Mouse (Mus musculus) hindbrain, embryonic 16.5 days (tissue): Measurements from ENCODE around the gene Gm9008. TPM values are rescaled to one million over a fixed set of nuclear protein-coding genes. Genes with fewer than 3 reads are reported as not detected.
"Not testable (repeated sequence)": the region's sequence is repeated elsewhere in the genome, so short reads cannot be mapped to it uniquely, and the experiment has no call there.

Experiments
- ATAC-seq: fragments of 200-750 bp; cut with Nextera tagmentation; 2 replicates; pipeline ENCODE4 v1.8.0; 2017; ENCODE audit warnings: moderate TSS enrichment, moderate library complexity
- H3K27ac ChIP-seq: fragments of 300-500 bp; sonication (generic); 2 replicates; pipeline ENCODE4 v1.5.1; 2014; ENCODE audit warnings: low read depth, mild to moderate bottlenecking, control low read depth, low read length, moderate library complexity
- H3K27me3 ChIP-seq: fragments of 300-500 bp; sonication (generic); replicated peaks from 2 replicates; pipeline ENCODE4 v1.6.1; 2014; ENCODE audit warnings: low read length; ENCODE audit not compliant: control insufficient read depth, insufficient read depth
- H3K36me3 ChIP-seq: fragments of 300-500 bp; sonication (generic); 2 replicates; pipeline ENCODE4 v1.6.1; 2014; ENCODE audit warnings: mild to moderate bottlenecking, low read length, moderate library complexity, mixed read lengths; ENCODE audit not compliant: control insufficient read depth, insufficient read depth
- H3K4me1 ChIP-seq: fragments of 300-500 bp; sonication (generic); 2 replicates; pipeline ENCODE4 v1.6.1; 2014; ENCODE audit warnings: low read depth, low read length; ENCODE audit not compliant: control insufficient read depth, insufficient read depth
- H3K4me2 ChIP-seq: fragments of 300-500 bp; sonication (generic); 2 replicates; pipeline ENCODE4 v1.6.1; 2014; ENCODE audit warnings: mild to moderate bottlenecking, low read length, control low read depth, moderate library complexity
- H3K4me3 ChIP-seq: fragments of 300-500 bp; sonication (generic); 2 replicates; pipeline ENCODE4 v1.5.1; 2014; ENCODE audit warnings: mild to moderate bottlenecking, low read length, control low read depth, moderate library complexity
- H3K9ac ChIP-seq: fragments of 300-500 bp; sonication (generic); 2 replicates; pipeline ENCODE4 v1.6.1; 2014; ENCODE audit warnings: low read depth, mild to moderate bottlenecking, control low read depth, low read length, moderate library complexity
- H3K9me3 ChIP-seq: fragments of 300-500 bp; sonication (generic); 2 replicates; pipeline ENCODE4 v1.6.1; 2014; ENCODE audit warnings: mild to moderate bottlenecking, low read length, moderate library complexity; ENCODE audit not compliant: control insufficient read depth
- WGBS: fragments of 180-500 bp; shearing (Covaris S2); extraction: QIAGEN DNeasy Blood & Tissue Kit; methylation state at CpG from one replicate; pipeline ENCODE4 v1.1.7; 2014; 5-methylcytosine and 5-hydroxymethylcytosine counted together
- polyA plus RNA-seq: library from polyadenylated mRNA; unstranded; fragments of >200 nt; fragmentation: Nextera tagmentation; extraction: Ambion mirVana; gene quantifications from 2 replicates; pipeline ENCODE4 v1.2.1, GENCODE M21; 2015

The Gm9008 gene
- 0.10 and 0.15 TPM in 2 replicates for polyA plus RNA-seq

- H3K9ac ChIP-seq, H3K9me3 ChIP-seq, H3K36me3 ChIP-seq, H3K4me3 ChIP-seq, H3K27me3 ChIP-seq, H3K4me2 ChIP-seq, H3K27ac ChIP-seq, ATAC-seq, H3K4me1 ChIP-seq: not testable (repeated sequence)
- 95% methylated on average over 18 of the region's 22 CpGs for WGBS
Observed at GRCm38 (mm10) chr6:76497054-76497835, at the start of gene Gm9008. Gm9008 (minus strand) TSS chr6:76497784.

GRCm38 (mm10) chr6:76521975-76522641, 24.5 kb upstream of the Gm9008 start:
- no peak for ATAC-seq
- Histone ChIP-seq H3K9ac (no peak overlapping the region), H3K4me3 (no peak overlapping the region), H3K4me2 (no peak overlapping the region), H3K4me1 (no peaks in the 10 kb centered on the region), H3K9me3 (no peaks in the 10 kb centered on the region), H3K27ac (no peak overlapping the region), H3K36me3 (no peaks in the 10 kb centered on the region), H3K27me3 (no peaks in the 10 kb centered on the region)
- 80% methylated on average over 4 of the region's 4 CpGs for WGBS

- Histone ChIP-seq H3K9ac (no peak overlapping the region), H3K27ac (no peak overlapping the region), H3K4me2 (no peak overlapping the region), H3K27me3 (no peaks in the 10 kb centered on the region), H3K4me3 (no peak overlapping the region), H3K9me3 (no peaks in the 10 kb centered on the region), H3K4me1 (no peaks in the 10 kb centered on the region), H3K36me3 (no peaks in the 10 kb centered on the region)
- no peak for ATAC-seq
Observed at GRCm38 (mm10) chr6:76510200-76510599, 12.6 kb upstream of the Gm9008 start.

- not testable (repeated sequence) for H3K9me3 ChIP-seq, H3K27ac ChIP-seq, H3K9ac ChIP-seq, ATAC-seq, H3K36me3 ChIP-seq, H3K4me1 ChIP-seq, H3K4me3 ChIP-seq, H3K27me3 ChIP-seq, H3K4me2 ChIP-seq
- 100% methylated on average over 2 of the region's 12 CpGs for WGBS
Observed at GRCm38 (mm10) chr6:76496335-76496734, 1.2 kb downstream of the Gm9008 start.

- no peaks in the 10 kb centered on the region for H3K27me3 ChIP-seq
- H3K4me1 ChIP-seq = no peaks in the 10 kb centered on the region
- H3K36me3 ChIP-seq = no peaks in the 10 kb centered on the region
- no peak overlapping the region for H3K4me2 ChIP-seq
- no peak overlapping the region for H3K27ac ChIP-seq
- ATAC-seq = peak; percentile 54
- H3K9me3 ChIP-seq = no peaks in the 10 kb centered on the region
- WGBS = 26% methylated on average over 2 of the region's 2 CpGs
- no peak overlapping the region for H3K4me3 ChIP-seq
- no peak overlapping the region for H3K9ac ChIP-seq
Observed at GRCm38 (mm10) chr6:76468194-76468593, 29.4 kb downstream of the Gm9008 start.
